Mouse (Mus musculus): ENCODE measurements around the gene Prdm11. TPM values are rescaled to one million over a fixed set of nuclear protein-coding genes. Genes with fewer than 3 reads are reported as not detected.

Gene Prdm11
- polyA plus RNA-seq, 1 experiment = 4.3 TPM

DNA sequence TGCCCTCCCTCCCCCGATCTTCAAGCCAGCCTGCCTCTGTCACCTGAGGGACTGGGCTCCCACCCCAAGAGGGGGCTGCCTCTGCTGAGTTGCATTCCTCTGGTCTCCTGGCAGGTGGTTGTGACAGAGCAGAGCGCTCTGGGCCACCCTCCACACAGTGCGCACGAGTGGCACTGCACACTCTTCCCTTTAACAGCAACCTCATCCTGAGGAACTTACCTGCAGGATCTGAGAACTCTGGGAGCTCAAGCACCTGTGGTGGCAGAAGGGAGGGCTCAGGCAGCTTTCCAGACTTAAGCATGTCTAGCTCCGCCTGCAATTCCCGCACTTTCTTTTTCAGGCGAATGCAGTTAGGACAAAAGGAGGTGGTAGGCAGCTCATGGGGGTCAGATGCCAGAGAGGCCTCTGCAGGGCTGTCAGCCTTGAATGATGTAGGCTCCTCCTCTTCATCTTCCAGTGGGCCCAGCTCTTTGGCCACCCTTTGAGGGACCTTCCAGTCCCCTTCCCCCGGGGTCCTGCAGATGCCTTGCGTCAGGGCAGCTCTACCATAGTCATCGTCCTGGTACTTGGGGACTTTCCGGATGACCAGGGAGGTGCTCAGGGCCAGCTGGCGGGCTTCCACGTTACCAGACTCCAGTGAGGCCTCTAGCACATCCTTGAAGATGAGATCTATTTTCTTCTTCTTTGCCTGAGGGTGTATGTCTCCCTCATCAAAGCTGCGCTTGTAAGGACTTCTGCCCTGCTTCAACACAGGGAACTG, 70.8 kb downstream of the Prdm11 start:
- Histone ChIP-seq H3K4me3 (ENCODE audit: control insufficient read depth, low read depth, low read length) (no peak overlapping the region), H3K4me1 (ENCODE audit: control insufficient read depth, insufficient read depth, low read length) (peaks cover 13% of the 10 kb centered on the region), H3K36me3 (ENCODE audit: control insufficient read depth, insufficient read depth, low read length) (no peaks in the 10 kb centered on the region), H3K27ac (ENCODE audit: control insufficient read depth, insufficient read depth, low read depth, low read length) (no peak overlapping the region), H3K27me3 (ENCODE audit: control insufficient read depth, insufficient read depth, low read length) (no peaks in the 10 kb centered on the region)
- no peak for TF ChIP-seq POLR2A (IDR thresholded peaks at IDR 0.05; ENCODE audit: control insufficient read depth, low read depth, low read length)
- TF ChIP-seq CTCF (IDR thresholded peaks at IDR 0.05; ENCODE audit: control insufficient read depth, insufficient read depth, insufficient replicate concordance, low read depth, low read length) = no peak

- Histone ChIP-seq H3K4me3 (ENCODE audit: control insufficient read depth, low read depth, low read length) (peak overlapping the region; percentile 84), H3K27me3 (ENCODE audit: control insufficient read depth, insufficient read depth, low read length) (no peaks in the 10 kb centered on the region), H3K27ac (ENCODE audit: control insufficient read depth, insufficient read depth, low read depth, low read length) (peak overlapping the region; percentile 28; the same call in 1 of the 2 replicates), H3K36me3 (ENCODE audit: control insufficient read depth, insufficient read depth, low read length) (no peaks in the 10 kb centered on the region), H3K4me1 (ENCODE audit: control insufficient read depth, insufficient read depth, low read length) (peaks cover 13% of the 10 kb centered on the region)
- TF ChIP-seq POLR2A (IDR thresholded peaks at IDR 0.05; ENCODE audit: control insufficient read depth, low read depth, low read length) (no peak), CTCF (IDR thresholded peaks at IDR 0.05; ENCODE audit: control insufficient read depth, insufficient read depth, insufficient replicate concordance, low read depth, low read length) (no peak)
Observed at GRCm38 (mm10) chr2:92973646-92974045, 72.3 kb downstream of the Prdm11 start.

DNA sequence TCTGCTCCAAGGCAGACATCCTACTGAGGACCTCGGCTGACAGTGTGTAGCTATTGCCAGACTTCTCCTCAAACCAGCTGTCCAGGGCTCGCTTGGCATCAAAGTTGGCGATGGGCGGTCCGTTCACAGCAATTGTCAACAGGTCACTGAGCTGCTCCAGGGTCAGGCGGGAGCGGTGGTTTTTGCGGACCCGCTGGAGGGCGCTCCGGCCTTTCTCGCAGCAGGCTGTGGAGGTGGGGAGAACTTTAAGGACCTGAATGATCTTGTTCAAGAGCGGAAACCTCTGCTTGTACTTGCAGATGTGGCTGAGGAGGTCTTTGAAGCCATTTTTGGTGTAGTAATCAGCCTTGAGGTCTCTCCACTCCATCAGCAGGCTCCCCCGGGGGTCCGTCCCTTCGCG, 73.9 kb downstream of the Prdm11 start:
- Histone ChIP-seq H3K27me3 (ENCODE audit: control insufficient read depth, insufficient read depth, low read length) (no peaks in the 10 kb centered on the region), H3K27ac (ENCODE audit: control insufficient read depth, insufficient read depth, low read depth, low read length) (no peak overlapping the region), H3K36me3 (ENCODE audit: control insufficient read depth, insufficient read depth, low read length) (no peaks in the 10 kb centered on the region), H3K4me3 (ENCODE audit: control insufficient read depth, low read depth, low read length) (no peak overlapping the region), H3K4me1 (ENCODE audit: control insufficient read depth, insufficient read depth, low read length) (peaks cover 13% of the 10 kb centered on the region)
- TF ChIP-seq CTCF (IDR thresholded peaks at IDR 0.05; ENCODE audit: control insufficient read depth, insufficient read depth, insufficient replicate concordance, low read depth, low read length) (no peak), POLR2A (IDR thresholded peaks at IDR 0.05; ENCODE audit: control insufficient read depth, low read depth, low read length) (no peak)

DNA sequence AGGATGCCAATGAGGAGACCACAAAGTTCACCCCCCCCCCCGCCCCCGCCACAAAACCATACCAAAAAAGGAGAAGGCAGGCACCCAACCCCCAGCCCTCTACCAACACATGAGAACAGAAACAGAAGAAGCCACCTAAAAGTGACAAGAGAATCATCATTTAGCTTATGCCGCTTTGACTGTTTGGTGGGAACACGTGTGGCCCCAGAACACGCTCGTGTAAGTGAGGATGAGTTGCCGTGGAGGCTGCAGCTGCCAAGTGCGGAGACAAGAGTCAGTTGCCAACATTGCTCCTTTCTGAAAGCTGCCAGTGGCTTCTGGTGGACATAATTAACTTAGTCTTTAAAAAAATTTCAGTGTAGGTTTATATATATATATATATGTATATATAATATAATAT, 74.4 kb downstream of the Prdm11 start:
- no peak overlapping the region for H3K4me3 ChIP-seq (ENCODE audit: control insufficient read depth, low read depth, low read length)
- no peaks in the 10 kb centered on the region for H3K36me3 ChIP-seq (ENCODE audit: control insufficient read depth, insufficient read depth, low read length)
- no peaks in the 10 kb centered on the region for H3K27me3 ChIP-seq (ENCODE audit: control insufficient read depth, insufficient read depth, low read length)
- H3K27ac ChIP-seq (ENCODE audit: control insufficient read depth, insufficient read depth, low read depth, low read length) = no peak overlapping the region
- TF ChIP-seq POLR2A (IDR thresholded peaks at IDR 0.05; ENCODE audit: control insufficient read depth, low read depth, low read length) = no peak
- no peak for TF ChIP-seq CTCF (IDR thresholded peaks at IDR 0.05; ENCODE audit: control insufficient read depth, insufficient read depth, insufficient replicate concordance, low read depth, low read length)
- H3K4me1 ChIP-seq (ENCODE audit: control insufficient read depth, insufficient read depth, low read length) = peaks cover 13% of the 10 kb centered on the region

DNA sequence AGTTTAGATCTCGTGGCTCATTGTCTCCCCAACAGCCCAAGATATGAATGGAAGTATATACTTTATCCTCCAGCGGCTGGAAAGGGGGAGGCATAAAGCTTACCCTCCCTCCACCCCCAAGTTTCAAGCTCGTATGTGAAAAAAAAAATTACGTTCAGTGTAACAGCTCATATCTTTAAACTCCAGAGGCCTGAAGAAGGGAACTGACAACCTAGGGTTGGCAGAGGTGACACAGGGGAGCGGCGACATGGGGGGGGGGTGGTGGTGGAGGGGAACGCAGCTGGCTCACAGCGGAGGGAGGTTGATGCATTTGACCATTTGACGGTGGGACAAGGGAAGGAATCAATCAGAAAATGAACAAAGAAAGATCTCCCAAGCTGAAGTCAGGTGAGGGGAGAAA, 74.9 kb downstream of the Prdm11 start:
- Histone ChIP-seq H3K27ac (ENCODE audit: control insufficient read depth, insufficient read depth, low read depth, low read length) (no peak overlapping the region), H3K4me3 (ENCODE audit: control insufficient read depth, low read depth, low read length) (no peak overlapping the region), H3K27me3 (ENCODE audit: control insufficient read depth, insufficient read depth, low read length) (no peaks in the 10 kb centered on the region), H3K36me3 (ENCODE audit: control insufficient read depth, insufficient read depth, low read length) (no peaks in the 10 kb centered on the region), H3K4me1 (ENCODE audit: control insufficient read depth, insufficient read depth, low read length) (peaks cover 13% of the 10 kb centered on the region)
- no peak for TF ChIP-seq CTCF (IDR thresholded peaks at IDR 0.05; ENCODE audit: control insufficient read depth, insufficient read depth, insufficient replicate concordance, low read depth, low read length)
- no peak for TF ChIP-seq POLR2A (IDR thresholded peaks at IDR 0.05; ENCODE audit: control insufficient read depth, low read depth, low read length)

- Histone ChIP-seq H3K27me3 (ENCODE audit: control insufficient read depth, insufficient read depth, low read length) (no peaks in the 10 kb centered on the region), H3K27ac (ENCODE audit: control insufficient read depth, insufficient read depth, low read depth, low read length) (no peak overlapping the region), H3K4me1 (ENCODE audit: control insufficient read depth, insufficient read depth, low read length) (no peaks in the 10 kb centered on the region; the same call in 1 of the 2 replicates), H3K36me3 (ENCODE audit: control insufficient read depth, insufficient read depth, low read length) (no peaks in the 10 kb centered on the region), H3K4me3 (ENCODE audit: control insufficient read depth, low read depth, low read length) (no peak overlapping the region)
- no peak for TF ChIP-seq CTCF (IDR thresholded peaks at IDR 0.05; ENCODE audit: control insufficient read depth, insufficient read depth, insufficient replicate concordance, low read depth, low read length)
- no peak for TF ChIP-seq POLR2A (IDR thresholded peaks at IDR 0.05; ENCODE audit: control insufficient read depth, low read depth, low read length)
Observed at GRCm38 (mm10) chr2:92967839-92968166, 78.2 kb downstream of the Prdm11 start.

- Histone ChIP-seq H3K36me3 (ENCODE audit: control insufficient read depth, insufficient read depth, low read length) (no peaks in the 10 kb centered on the region), H3K4me3 (ENCODE audit: control insufficient read depth, low read depth, low read length) (no peak overlapping the region), H3K27me3 (ENCODE audit: control insufficient read depth, insufficient read depth, low read length) (no peaks in the 10 kb centered on the region), H3K27ac (ENCODE audit: control insufficient read depth, insufficient read depth, low read depth, low read length) (no peak overlapping the region), H3K4me1 (ENCODE audit: control insufficient read depth, insufficient read depth, low read length) (no peaks in the 10 kb centered on the region)
- TF ChIP-seq CTCF (IDR thresholded peaks at IDR 0.05; ENCODE audit: control insufficient read depth, insufficient read depth, insufficient replicate concordance, low read depth, low read length) (no peak), POLR2A (IDR thresholded peaks at IDR 0.05; ENCODE audit: control insufficient read depth, low read depth, low read length) (no peak)
Observed at GRCm38 (mm10) chr2:92967032-92967838, 78.7 kb downstream of the Prdm11 start.

Measured in testis, adult 2 months (tissue).